Mouse (Mus musculus): ENCODE results near the gene Lrrc56. TPM values are rescaled to one million over a fixed set of nuclear protein-coding genes. Genes with fewer than 3 reads are reported as not detected.

Gene Lrrc56
- polyA plus RNA-seq, 1 experiment from 2014 or later = 20.8 TPM

GRCm38 (mm10) chr7:141210137-141210536 lies 16.2 kb downstream of the Lrrc56 start:
- Histone ChIP-seq H3K27me3 (replicated peaks; ENCODE audit: control insufficient read depth, insufficient read depth, low read length) (peaks cover 8% of the 10 kb centered on the region; the same call in 1 of the 2 replicates), H3K9me3 (ENCODE audit: control insufficient read depth, low read length) (no peaks in the 10 kb centered on the region), H3K27ac (ENCODE audit: low read depth, low read length) (peak overlapping the region; percentile 20; the same call in 1 of the 2 replicates), H3K9ac (ENCODE audit: low read depth, low read length) (peak overlapping the region; percentile 31; the same call in 1 of the 2 replicates), H3K4me2 (peak overlapping the region; percentile 13; the same call in 1 of the 2 replicates), H3K4me1 (replicated peaks; ENCODE audit: control insufficient read depth, insufficient read depth, low read length) (peaks cover 47% of the 10 kb centered on the region), H3K4me3 (ENCODE audit: low read depth, low read length) (no peak overlapping the region), H3K36me3 (ENCODE audit: control insufficient read depth, insufficient read depth, low read length) (no peaks in the 10 kb centered on the region)
- ATAC-seq (replicated peaks; ENCODE audit: low FRiP score) (no peak), DNase-seq (ENCODE audit: low spot score) (no peak)
- 72% methylated on average over 12 of the region's 12 CpGs for WGBS

GRCm38 (mm10) chr7:141210606-141211131 lies 16.7 kb downstream of the Lrrc56 start:
- DNase-seq (ENCODE audit: low spot score) = no peak
- Histone ChIP-seq H3K4me1 (replicated peaks; ENCODE audit: control insufficient read depth, insufficient read depth, low read length) (peaks cover 50% of the 10 kb centered on the region), H3K27ac (ENCODE audit: low read depth, low read length) (no peak overlapping the region), H3K4me2 (no peak overlapping the region), H3K36me3 (ENCODE audit: control insufficient read depth, insufficient read depth, low read length) (no peaks in the 10 kb centered on the region), H3K9ac (ENCODE audit: low read depth, low read length) (no peak overlapping the region), H3K27me3 (replicated peaks; ENCODE audit: control insufficient read depth, insufficient read depth, low read length) (peaks cover 8% of the 10 kb centered on the region; the same call in 1 of the 2 replicates), H3K4me3 (ENCODE audit: low read depth, low read length) (no peak overlapping the region), H3K9me3 (ENCODE audit: control insufficient read depth, low read length) (no peaks in the 10 kb centered on the region)
- WGBS = 84% methylated on average over 14 of the region's 14 CpGs
- ATAC-seq (replicated peaks; ENCODE audit: low FRiP score) = no peak

GRCm38 (mm10) chr7:141213133-141213532 lies 19.2 kb downstream of the Lrrc56 start:
- ATAC-seq (replicated peaks; ENCODE audit: low FRiP score) = no peak
- 88% methylated on average over 3 of the region's 3 CpGs for WGBS
- peaks cover 48% of the 10 kb centered on the region for H3K4me1 ChIP-seq (replicated peaks; ENCODE audit: control insufficient read depth, insufficient read depth, low read length)

GRCm38 (mm10) chr7:141213605-141214235 lies 19.8 kb downstream of the Lrrc56 start, which contains the start of gene Lmntd2:
TSS of gene Lmntd2 (minus strand) at chr7:141214080.
- peaks cover 50% of the 10 kb centered on the region for H3K4me1 ChIP-seq (replicated peaks; ENCODE audit: control insufficient read depth, insufficient read depth, low read length)
- peak within 1 kb of the TSS; percentile 64 for H3K4me3 ChIP-seq (ENCODE audit: low read depth, low read length)
- peak within 1 kb of the TSS; percentile 78 for H3K4me2 ChIP-seq
- DNase-seq (ENCODE audit: low spot score) (no peak), ATAC-seq (replicated peaks; ENCODE audit: low FRiP score) (no peak)
- H3K9me3 ChIP-seq (ENCODE audit: control insufficient read depth, low read length) = no peaks in the 10 kb centered on the region
- 88% methylated on average over 11 of the region's 11 CpGs for WGBS
- H3K27me3 ChIP-seq (replicated peaks; ENCODE audit: control insufficient read depth, insufficient read depth, low read length) = peaks cover 8% of the 10 kb centered on the region; the same call in 1 of the 2 replicates
- H3K9ac ChIP-seq (ENCODE audit: low read depth, low read length) = peak within 1 kb of the TSS; percentile 77
- 0 out of 2 replicates have a peak, but pooled peaks cover 5% of the 10 kb centered on the region for H3K36me3 ChIP-seq (ENCODE audit: control insufficient read depth, insufficient read depth, low read length)
- H3K27ac ChIP-seq (ENCODE audit: low read depth, low read length) = peak within 1 kb of the TSS; percentile 93

More at GRCm38 (mm10) chr7:141213133-141213532, 19.2 kb downstream of the Lrrc56 start:
- peaks cover 8% of the 10 kb centered on the region; the same call in 1 of the 2 replicates for H3K27me3 ChIP-seq (replicated peaks; ENCODE audit: control insufficient read depth, insufficient read depth, low read length)
- no peak overlapping the region for H3K4me3 ChIP-seq (ENCODE audit: low read depth, low read length)
- H3K4me2 ChIP-seq = no peak overlapping the region
- 0 out of 2 replicates have a peak, but pooled peaks cover 4% of the 10 kb centered on the region for H3K36me3 ChIP-seq (ENCODE audit: control insufficient read depth, insufficient read depth, low read length)
- DNase-seq (ENCODE audit: low spot score) = no peak
- no peaks in the 10 kb centered on the region for H3K9me3 ChIP-seq (ENCODE audit: control insufficient read depth, low read length)
- H3K9ac ChIP-seq (ENCODE audit: low read depth, low read length) = no peak overlapping the region
- H3K27ac ChIP-seq (ENCODE audit: low read depth, low read length) = no peak overlapping the region

GRCm38 (mm10) chr7:141214310-141214709 lies 20.4 kb downstream of the Lrrc56 start:
- no peak overlapping the region for H3K4me3 ChIP-seq (ENCODE audit: low read depth, low read length)
- DNase-seq (ENCODE audit: low spot score) (no peak), ATAC-seq (replicated peaks; ENCODE audit: low FRiP score) (no peak)
- H3K36me3 ChIP-seq (ENCODE audit: control insufficient read depth, insufficient read depth, low read length) = peaks cover 5% of the 10 kb centered on the region; the same call in 1 of the 2 replicates
- no peak overlapping the region for H3K9ac ChIP-seq (ENCODE audit: low read depth, low read length)
- peaks cover 47% of the 10 kb centered on the region for H3K4me1 ChIP-seq (replicated peaks; ENCODE audit: control insufficient read depth, insufficient read depth, low read length)
- H3K9me3 ChIP-seq (ENCODE audit: control insufficient read depth, low read length) = no peaks in the 10 kb centered on the region
- H3K27ac ChIP-seq (ENCODE audit: low read depth, low read length) = peak overlapping the region; percentile 93; the same call in 1 of the 2 replicates
- WGBS = 73% methylated on average over 3 of the region's 3 CpGs
- H3K4me2 ChIP-seq = peak overlapping the region; percentile 25
- H3K27me3 ChIP-seq (replicated peaks; ENCODE audit: control insufficient read depth, insufficient read depth, low read length) = peaks cover 8% of the 10 kb centered on the region; the same call in 1 of the 2 replicates

GRCm38 (mm10) chr7:141215101-141215879 lies 21.3 kb downstream of the Lrrc56 start, which contains the start of gene Rassf7:
TSS of gene Rassf7 (plus strand) at chr7:141215860.
- Histone ChIP-seq H3K4me3 (ENCODE audit: low read depth, low read length) (peak within 1 kb of the TSS; percentile 64), H3K27ac (ENCODE audit: low read depth, low read length) (peak within 1 kb of the TSS; percentile 93), H3K9ac (ENCODE audit: low read depth, low read length) (peak within 1 kb of the TSS; percentile 77), H3K4me1 (replicated peaks; ENCODE audit: control insufficient read depth, insufficient read depth, low read length) (peaks cover 45% of the 10 kb centered on the region), H3K36me3 (ENCODE audit: control insufficient read depth, insufficient read depth, low read length) (peaks cover 11% of the 10 kb centered on the region; the same call in 1 of the 2 replicates), H3K27me3 (replicated peaks; ENCODE audit: control insufficient read depth, insufficient read depth, low read length) (peaks cover 8% of the 10 kb centered on the region; the same call in 1 of the 2 replicates), H3K9me3 (ENCODE audit: control insufficient read depth, low read length) (no peaks in the 10 kb centered on the region), H3K4me2 (peak within 1 kb of the TSS; percentile 78)
- ATAC-seq (replicated peaks; ENCODE audit: low FRiP score) (peak; percentile 92), DNase-seq (ENCODE audit: low spot score) (peak; percentile 97)
- 3% methylated on average over 41 of the region's 41 CpGs for WGBS

GRCm38 (mm10) chr7:141215880-141216733 lies 22.1 kb downstream of the Lrrc56 start:
- Histone ChIP-seq H3K9ac (ENCODE audit: low read depth, low read length) (peak overlapping the region; percentile 67), H3K4me3 (ENCODE audit: low read depth, low read length) (peak overlapping the region; percentile 64), H3K4me1 (replicated peaks; ENCODE audit: control insufficient read depth, insufficient read depth, low read length) (peaks cover 47% of the 10 kb centered on the region), H3K36me3 (ENCODE audit: control insufficient read depth, insufficient read depth, low read length) (peaks cover 11% of the 10 kb centered on the region; the same call in 1 of the 2 replicates), H3K4me2 (peak overlapping the region; percentile 78), H3K9me3 (ENCODE audit: control insufficient read depth, low read length) (no peaks in the 10 kb centered on the region), H3K27me3 (replicated peaks; ENCODE audit: control insufficient read depth, insufficient read depth, low read length) (peaks cover 6% of the 10 kb centered on the region; the same call in 1 of the 2 replicates), H3K27ac (ENCODE audit: low read depth, low read length) (peak overlapping the region; percentile 93)
- DNase-seq (ENCODE audit: low spot score) (no peak), ATAC-seq (replicated peaks; ENCODE audit: low FRiP score) (peak; percentile 66)
- WGBS = 1% methylated on average over 42 of the region's 42 CpGs
